Mouse (Mus musculus) cerebellum, adult 2 months (tissue): Measurements from ENCODE around the gene Atp13a5.

ENCODE experiments used
- CTCF ChIP-seq: fragments of 200-500 bp; IDR thresholded peaks from 2 replicates; pipeline ENCODE4 v1.5.1; 2011; ENCODE audit warnings: low read depth, mild to moderate bottlenecking, control low read depth, low read length, moderate library complexity, borderline replicate concordance; ENCODE audit not compliant: insufficient read depth
- POLR2A ChIP-seq: fragments of 200-500 bp; IDR thresholded peaks from 2 replicates; pipeline ENCODE4 v1.6.1; 2011; ENCODE audit warnings: low read length, control low read depth, borderline replicate concordance; ENCODE audit not compliant: insufficient read depth

DNA sequence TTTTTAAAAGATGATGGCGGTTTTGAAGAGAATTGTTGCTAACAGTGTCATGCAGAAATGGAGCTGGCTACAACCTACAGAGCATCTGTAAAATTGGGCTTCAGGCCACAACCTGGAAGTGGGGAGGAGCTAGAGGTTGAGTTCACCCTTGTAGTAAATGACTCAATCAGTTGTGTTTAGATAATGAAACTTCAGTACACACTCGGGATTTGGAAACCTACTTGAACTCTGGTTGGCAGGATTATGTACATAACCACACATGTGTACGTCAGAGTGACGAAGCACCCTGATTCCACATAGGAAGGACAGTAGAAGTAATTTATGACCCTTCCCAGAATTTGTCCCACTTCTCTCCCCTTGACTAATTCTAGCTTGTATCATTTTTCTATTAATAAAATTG lies 124.2 kb downstream of the Atp13a5 start:
- TF ChIP-seq POLR2A = no peak
- TF ChIP-seq CTCF = no peak
